Mouse (Mus musculus) right cerebral cortex, postnatal 10 days (tissue): ENCODE measurements around the gene Thrap3.

ENCODE experiments used
- DNase-seq, 2 experiments: peaks; one replicate each; pipeline ENCODE4 v3.0.0; 2021; ENCODE audit warnings: low spot score in 2 of 2

The Thrap3 gene

GRCm38 (mm10) chr4:126146974-126147532 lies 55.5 kb downstream of the Thrap3 start:
- DNase-seq = no peak

- no peak for DNase-seq
Observed at GRCm38 (mm10) chr4:126145396-126145795, 57.2 kb downstream of the Thrap3 start.

- DNase-seq = no peak
Observed at GRCm38 (mm10) chr4:126141021-126141420, 61.5 kb downstream of the Thrap3 start.

GRCm38 (mm10) chr4:126137773-126138172 lies 64.8 kb downstream of the Thrap3 start:
- DNase-seq = no peak

GRCm38 (mm10) chr4:126134639-126135038 lies 67.9 kb downstream of the Thrap3 start:
- DNase-seq = peak in 1 of 2 experiments; percentile 29

GRCm38 (mm10) chr4:126134236-126134635 lies 68.3 kb downstream of the Thrap3 start:
- DNase-seq = no peak

- no peak for DNase-seq
Observed at GRCm38 (mm10) chr4:126132636-126133264, 69.8 kb downstream of the Thrap3 start.

- peak; percentile 79 to 91 for DNase-seq
Observed at GRCm38 (mm10) chr4:126131290-126132121, 71.1 kb downstream of the Thrap3 start.

- no peak for DNase-seq
Observed at GRCm38 (mm10) chr4:126130502-126130901, 72.1 kb downstream of the Thrap3 start.

- no peak for DNase-seq
Observed at GRCm38 (mm10) chr4:126123309-126124040, 79.1 kb downstream of the Thrap3 start.

GRCm38 (mm10) chr4:126120506-126120905 lies 82.1 kb downstream of the Thrap3 start:
- no peak for DNase-seq

GRCm38 (mm10) chr4:126120052-126120451 lies 82.5 kb downstream of the Thrap3 start:
- DNase-seq = no peak

GRCm38 (mm10) chr4:126119051-126119450 lies 83.5 kb downstream of the Thrap3 start:
- DNase-seq = no peak

- peak; percentile 78 to 90 for DNase-seq
Observed at GRCm38 (mm10) chr4:126118651-126119050, 83.9 kb downstream of the Thrap3 start.

- DNase-seq = no peak
Observed at GRCm38 (mm10) chr4:126117116-126117515, 85.4 kb downstream of the Thrap3 start.

- DNase-seq = no peak
Observed at GRCm38 (mm10) chr4:126115871-126116521, 86.6 kb downstream of the Thrap3 start.

- no peak for DNase-seq
Observed at GRCm38 (mm10) chr4:126115411-126115810, 87.1 kb downstream of the Thrap3 start.
